Mouse (Mus musculus): Measurements from ENCODE around the gene Sik1.

DNA sequence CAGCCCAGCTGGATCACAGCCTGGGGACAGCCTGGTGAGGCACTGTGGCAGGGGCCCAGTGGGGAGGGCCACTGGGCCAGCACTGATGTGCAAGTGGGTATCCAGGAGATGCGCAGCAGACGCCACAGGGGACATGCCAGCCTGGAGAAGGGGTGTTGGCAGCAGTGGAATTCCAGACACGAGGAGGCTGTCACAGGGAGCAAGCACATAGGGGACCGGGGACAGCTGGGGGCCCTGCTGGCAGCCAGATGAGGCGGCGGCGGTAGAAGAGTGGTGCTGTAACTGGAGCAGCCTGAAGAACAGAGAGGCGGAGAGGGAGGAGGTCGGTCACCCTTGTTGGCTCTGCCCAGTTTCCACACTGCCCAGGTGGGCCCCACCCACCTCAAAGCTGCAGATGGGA is 9.3 kb downstream of the Sik1 start:
- no peak for TF ChIP-seq POLR2A (IDR thresholded peaks at IDR 0.05; ENCODE audit: borderline replicate concordance, extremely low read depth, low read depth, low read length)
- no peak for TF ChIP-seq CTCF (IDR thresholded peaks at IDR 0.05; ENCODE audit: insufficient read depth, low read length)
